Mouse (Mus musculus): Measurements from ENCODE around the gene Dmwd. TPM values are rescaled to one million over a fixed set of nuclear protein-coding genes. Genes with fewer than 3 reads are reported as not detected.

Gene Dmwd
- polyA plus RNA-seq, 1 experiment from 2014 or later, result 3.2 TPM

DNA sequence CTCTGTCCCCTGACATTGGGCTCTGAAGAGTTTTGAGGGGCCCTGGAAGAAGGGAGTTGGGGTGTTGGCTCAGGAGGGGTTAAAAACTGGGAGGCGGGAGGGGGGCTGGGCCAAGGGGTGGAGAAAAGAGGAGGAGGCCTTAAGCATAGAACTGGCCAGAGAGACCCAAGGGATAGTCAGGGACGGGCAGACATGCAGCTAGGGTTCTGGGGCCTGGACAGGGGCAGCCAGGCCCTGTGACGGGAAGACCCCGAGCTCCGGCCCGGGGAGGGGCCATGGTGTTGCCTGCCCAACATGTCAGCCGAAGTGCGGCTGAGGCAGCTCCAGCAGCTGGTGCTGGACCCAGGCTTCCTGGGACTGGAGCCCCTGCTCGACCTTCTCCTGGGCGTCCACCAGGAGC lies 7.7 kb downstream of the Dmwd start, which contains the start of gene Dmpk:
TSS of gene Dmpk (plus strand) at position 149 of the 400 bp plus-strand sequence.
- ATAC-seq (peak; percentile 20; the same call in 1 of the 2 replicates), DNase-seq (peak; percentile 29)
- Histone ChIP-seq H3K27me3 (ENCODE audit: insufficient read depth, low read length) (peaks cover 44% of the 10 kb centered on the region), H3K4me2 (ENCODE audit: low read depth, low read length) (peak within 1 kb of the TSS; percentile 51), H3K27ac (ENCODE audit: low read depth) (peak within 1 kb of the TSS; percentile 44), H3K9ac (replicated peaks) (peak within 1 kb of the TSS; percentile 44; the same call in 1 of the 2 replicates), H3K4me3 (ENCODE audit: low read depth, low read length) (peak within 1 kb of the TSS; percentile 34), H3K9me3 (ENCODE audit: low read length) (no peaks in the 10 kb centered on the region), H3K4me1 (ENCODE audit: insufficient read depth) (peaks cover 43% of the 10 kb centered on the region), H3K36me3 (replicated peaks; ENCODE audit: insufficient read depth, low read length) (peaks cover 10% of the 10 kb centered on the region)
- 48% methylated on average over 10 of the region's 10 CpGs for WGBS (ENCODE audit: insufficient replicate concordance)
- TF ChIP-seq EP300 (IDR thresholded peaks at IDR 0.05; ENCODE audit: low read depth), result no peak
- TF ChIP-seq CTCF (IDR thresholded peaks at IDR 0.05; ENCODE audit: low read depth), result no peak

DNA sequence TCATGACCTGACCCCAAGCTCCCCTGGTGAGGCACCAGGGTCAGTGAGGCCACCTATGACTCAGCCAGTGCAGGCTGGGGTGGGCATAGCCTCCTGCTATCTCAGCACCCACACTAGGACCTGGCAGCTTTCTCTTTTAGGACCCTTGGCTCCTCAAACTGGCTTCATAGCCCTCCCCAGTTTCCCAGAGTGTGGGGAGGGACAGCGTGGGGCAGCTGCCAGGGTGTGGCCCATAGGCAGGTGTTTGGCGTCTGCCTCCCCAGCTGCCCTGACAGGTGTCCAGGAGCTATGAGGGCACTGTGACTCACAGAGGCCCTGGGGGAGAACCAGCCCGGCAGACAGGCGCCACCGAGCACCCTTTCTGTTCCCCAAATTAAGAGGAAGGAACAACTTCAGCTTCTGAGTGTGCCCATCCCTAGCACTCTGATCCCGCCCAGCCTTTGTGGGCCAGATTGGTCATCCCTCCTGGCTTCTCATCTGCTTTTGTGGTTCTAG lies 8.3 kb downstream of the Dmwd start:
- H3K4me1 ChIP-seq (ENCODE audit: insufficient read depth), result peaks cover 40% of the 10 kb centered on the region
- TF ChIP-seq CTCF (IDR thresholded peaks at IDR 0.05; ENCODE audit: low read depth), result no peak
- TF ChIP-seq EP300 (IDR thresholded peaks at IDR 0.05; ENCODE audit: low read depth), result no peak
- H3K9me3 ChIP-seq (ENCODE audit: low read length), result no peaks in the 10 kb centered on the region
- H3K27ac ChIP-seq (ENCODE audit: low read depth), result peak overlapping the region; percentile 44
- H3K36me3 ChIP-seq (replicated peaks; ENCODE audit: insufficient read depth, low read length), result peaks cover 7% of the 10 kb centered on the region; the same call in 1 of the 2 replicates
- peaks cover 44% of the 10 kb centered on the region for H3K27me3 ChIP-seq (ENCODE audit: insufficient read depth, low read length)
- peak overlapping the region; percentile 51 for H3K4me2 ChIP-seq (ENCODE audit: low read depth, low read length)
- peak; percentile 65 for DNase-seq
- H3K4me3 ChIP-seq (ENCODE audit: low read depth, low read length), result peak overlapping the region; percentile 34
- ATAC-seq, result peak; percentile 42
- peak overlapping the region; percentile 30; the same call in 1 of the 2 replicates for H3K9ac ChIP-seq (replicated peaks)
- WGBS (ENCODE audit: insufficient replicate concordance), result 35% methylated on average over 6 of the region's 6 CpGs

DNA sequence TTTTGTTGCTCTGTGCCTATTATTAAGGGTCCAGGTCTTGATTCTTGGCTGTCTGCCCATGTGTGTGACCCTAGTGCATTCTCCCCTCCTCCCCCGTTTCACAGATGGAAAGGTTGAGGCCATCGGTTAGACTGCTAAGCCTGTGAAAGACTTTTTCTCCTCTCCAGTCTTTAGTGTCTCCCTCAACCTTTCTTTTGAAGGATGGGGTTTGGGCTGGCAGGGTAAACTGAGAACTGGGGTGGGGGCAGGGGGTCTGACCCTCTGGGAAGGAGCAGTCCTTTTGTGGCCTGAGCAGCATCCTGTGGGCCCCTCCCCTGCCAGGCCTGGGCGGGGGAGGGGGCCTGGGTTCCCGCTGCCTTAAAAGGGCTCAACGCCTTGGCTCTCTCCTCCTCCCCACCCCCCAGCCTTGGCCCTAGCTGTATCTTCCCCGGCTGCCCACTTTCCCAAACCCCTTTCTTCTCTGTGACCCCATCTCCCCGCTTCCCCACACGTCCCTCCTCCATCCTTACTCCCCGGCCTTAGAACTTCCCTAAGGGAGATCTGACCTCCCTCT lies 9.0 kb downstream of the Dmwd start:
- H3K4me3 ChIP-seq (ENCODE audit: low read depth, low read length), result peak overlapping the region; percentile 17; the same call in 1 of the 2 replicates
- H3K4me1 ChIP-seq (ENCODE audit: insufficient read depth), result peaks cover 40% of the 10 kb centered on the region
- peak overlapping the region; percentile 44 for H3K27ac ChIP-seq (ENCODE audit: low read depth)
- peak overlapping the region; percentile 51 for H3K4me2 ChIP-seq (ENCODE audit: low read depth, low read length)
- ATAC-seq, result no peak
- no peak for DNase-seq
- H3K9me3 ChIP-seq (ENCODE audit: low read length), result no peaks in the 10 kb centered on the region
- H3K27me3 ChIP-seq (ENCODE audit: insufficient read depth, low read length), result peaks cover 44% of the 10 kb centered on the region
- TF ChIP-seq EP300 (IDR thresholded peaks at IDR 0.05; ENCODE audit: low read depth) (no peak), CTCF (IDR thresholded peaks at IDR 0.05; ENCODE audit: low read depth) (no peak)
- WGBS (ENCODE audit: insufficient replicate concordance), result 30% methylated on average over 8 of the region's 9 CpGs
- H3K9ac ChIP-seq (replicated peaks), result no peak overlapping the region
- H3K36me3 ChIP-seq (replicated peaks; ENCODE audit: insufficient read depth, low read length), result peaks cover 7% of the 10 kb centered on the region; the same call in 1 of the 2 replicates

DNA sequence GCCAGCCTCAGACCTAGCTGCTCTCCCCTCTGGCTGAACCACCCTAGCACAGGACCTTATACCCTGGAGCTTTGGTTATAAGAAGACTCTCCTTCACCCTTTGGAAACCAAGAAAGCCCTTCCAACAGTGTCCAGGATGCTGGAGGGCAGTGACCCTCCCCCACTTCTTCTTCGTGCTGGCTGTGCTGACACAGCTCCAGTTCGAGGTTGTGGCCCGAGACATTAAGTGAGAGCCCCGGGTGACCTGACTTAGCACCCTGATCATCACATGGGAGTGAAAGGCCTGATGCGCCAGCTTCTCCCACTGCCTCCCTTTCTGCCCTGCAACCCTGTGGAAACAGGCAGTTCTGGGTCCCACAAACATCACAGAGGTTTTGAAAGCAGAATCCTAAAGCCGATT lies 9.5 kb downstream of the Dmwd start:
- WGBS (ENCODE audit: insufficient replicate concordance), result 7% methylated on average over 6 of the region's 6 CpGs
- Histone ChIP-seq H3K9me3 (ENCODE audit: low read length) (no peaks in the 10 kb centered on the region), H3K36me3 (replicated peaks; ENCODE audit: insufficient read depth, low read length) (peaks cover 7% of the 10 kb centered on the region; the same call in 1 of the 2 replicates), H3K4me3 (ENCODE audit: low read depth, low read length) (0 out of 2 replicates have a peak overlapping the region, but pooled peaks have one; percentile 17), H3K4me1 (ENCODE audit: insufficient read depth) (peaks cover 40% of the 10 kb centered on the region), H3K4me2 (ENCODE audit: low read depth, low read length) (peak overlapping the region; percentile 52), H3K27me3 (ENCODE audit: insufficient read depth, low read length) (peaks cover 40% of the 10 kb centered on the region), H3K9ac (replicated peaks) (no peak overlapping the region), H3K27ac (ENCODE audit: low read depth) (peak overlapping the region; percentile 44)
- ATAC-seq (peak; percentile 20; the same call in 1 of the 2 replicates), DNase-seq (peak; percentile 19)
- TF ChIP-seq EP300 (IDR thresholded peaks at IDR 0.05; ENCODE audit: low read depth), result no peak

GRCm38 (mm10) chr7:19086042-19086441 lies 10.0 kb downstream of the Dmwd start:
- H3K4me1 ChIP-seq (ENCODE audit: insufficient read depth), result peaks cover 40% of the 10 kb centered on the region
- peak; percentile 90 for DNase-seq
- WGBS (ENCODE audit: insufficient replicate concordance), result 5% methylated on average over 14 of the region's 14 CpGs
- peak overlapping the region; percentile 52 for H3K4me2 ChIP-seq (ENCODE audit: low read depth, low read length)
- TF ChIP-seq EP300 (IDR thresholded peaks at IDR 0.05; ENCODE audit: low read depth) (no peak), CTCF (IDR thresholded peaks at IDR 0.05; ENCODE audit: low read depth) (no peak)
- peaks cover 41% of the 10 kb centered on the region for H3K27me3 ChIP-seq (ENCODE audit: insufficient read depth, low read length)
- H3K9me3 ChIP-seq (ENCODE audit: low read length), result no peaks in the 10 kb centered on the region
- peak overlapping the region; percentile 20; the same call in 1 of the 2 replicates for H3K27ac ChIP-seq (ENCODE audit: low read depth)
- peak; percentile 69 for ATAC-seq
- H3K9ac ChIP-seq (replicated peaks), result no peak overlapping the region
- no peak overlapping the region for H3K4me3 ChIP-seq (ENCODE audit: low read depth, low read length)
- peaks cover 4% of the 10 kb centered on the region; the same call in 1 of the 2 replicates for H3K36me3 ChIP-seq (replicated peaks; ENCODE audit: insufficient read depth, low read length)

- Histone ChIP-seq H3K27me3 (ENCODE audit: insufficient read depth, low read length) (peaks cover 48% of the 10 kb centered on the region), H3K4me3 (ENCODE audit: low read depth, low read length) (no peak overlapping the region), H3K27ac (ENCODE audit: low read depth) (no peak overlapping the region), H3K9me3 (ENCODE audit: low read length) (no peaks in the 10 kb centered on the region), H3K4me1 (ENCODE audit: insufficient read depth) (peaks cover 40% of the 10 kb centered on the region), H3K36me3 (replicated peaks; ENCODE audit: insufficient read depth, low read length) (0 out of 2 replicates have a peak, but pooled peaks cover 2% of the 10 kb centered on the region), H3K9ac (replicated peaks) (no peak overlapping the region), H3K4me2 (ENCODE audit: low read depth, low read length) (peak overlapping the region; percentile 52; the same call in 1 of the 2 replicates)
- WGBS (ENCODE audit: insufficient replicate concordance), result 62% methylated on average over 18 of the region's 18 CpGs
- ATAC-seq (no peak), DNase-seq (no peak)
- TF ChIP-seq CTCF (IDR thresholded peaks at IDR 0.05; ENCODE audit: low read depth), result no peak
- no peak for TF ChIP-seq EP300 (IDR thresholded peaks at IDR 0.05; ENCODE audit: low read depth)
These were observed 10.7 kb downstream of the Dmwd start for GRCm38 (mm10) chr7:19086760-19087159.

Data from liver, postnatal 0 days (tissue).